Mouse (Mus musculus) liver, embryonic 12.5 days (tissue): ENCODE data around the gene Elmsan1. TPM values are rescaled to one million over a fixed set of nuclear protein-coding genes. Genes with fewer than 3 reads are reported as not detected.

Experiments used
- ATAC-seq: fragments of 200-750 bp; cut with Nextera tagmentation; 2 replicates; pipeline ENCODE4 v1.8.0; 2017; ENCODE audit warnings: moderate number of reproducible peaks, mild to moderate bottlenecking, moderate library complexity
- H3K27ac ChIP-seq: fragments of 300-500 bp; sonication (generic); 2 replicates; pipeline ENCODE4 v1.5.1; 2016; ENCODE audit warnings: mild to moderate bottlenecking
- H3K27me3 ChIP-seq: fragments of 300-500 bp; sonication (generic); replicated peaks from 2 replicates; pipeline ENCODE4 v1.6.1; 2016; ENCODE audit warnings: mild to moderate bottlenecking, moderate library complexity
- H3K36me3 ChIP-seq: fragments of 300-500 bp; sonication (generic); 2 replicates; pipeline ENCODE4 v1.6.1; 2016; ENCODE audit warnings: mild to moderate bottlenecking, moderate library complexity
- H3K4me1 ChIP-seq: fragments of 300-500 bp; sonication (generic); 2 replicates; pipeline ENCODE4 v1.6.1; 2016
- H3K4me2 ChIP-seq: fragments of 300-500 bp; sonication (generic); 2 replicates; pipeline ENCODE4 v1.6.1; 2016; ENCODE audit warnings: mild to moderate bottlenecking, moderate library complexity
- H3K4me3 ChIP-seq: fragments of 300-500 bp; sonication (generic); 2 replicates; pipeline ENCODE4 v1.5.1; 2016; ENCODE audit warnings: mild to moderate bottlenecking, moderate library complexity
- H3K9ac ChIP-seq: fragments of 300-500 bp; sonication (generic); 2 replicates; pipeline ENCODE4 v1.6.1; 2016; ENCODE audit warnings: mild to moderate bottlenecking, moderate library complexity
- H3K9me3 ChIP-seq: fragments of 300-500 bp; sonication (generic); replicated peaks from 2 replicates; pipeline ENCODE4 v1.6.1; 2016; ENCODE audit warnings: mild to moderate bottlenecking, moderate library complexity
- WGBS: fragments of 180-500 bp; shearing (Covaris S2); methylation state at CpG from one replicate; pipeline ENCODE4 v1.1.7; 2016; ENCODE audit not compliant: insufficient replicate concordance; 5-methylcytosine and 5-hydroxymethylcytosine counted together
- polyA plus RNA-seq: library from polyadenylated mRNA; unstranded; fragments of >200 nt; fragmentation: Nextera tagmentation; extraction: Ambion mirVana; gene quantifications from 2 replicates; pipeline ENCODE4 v1.2.1, GENCODE M21; 2016

The Elmsan1 gene
- polyA plus RNA-seq, 1 experiment from 2014 or later: 6.9 TPM

DNA sequence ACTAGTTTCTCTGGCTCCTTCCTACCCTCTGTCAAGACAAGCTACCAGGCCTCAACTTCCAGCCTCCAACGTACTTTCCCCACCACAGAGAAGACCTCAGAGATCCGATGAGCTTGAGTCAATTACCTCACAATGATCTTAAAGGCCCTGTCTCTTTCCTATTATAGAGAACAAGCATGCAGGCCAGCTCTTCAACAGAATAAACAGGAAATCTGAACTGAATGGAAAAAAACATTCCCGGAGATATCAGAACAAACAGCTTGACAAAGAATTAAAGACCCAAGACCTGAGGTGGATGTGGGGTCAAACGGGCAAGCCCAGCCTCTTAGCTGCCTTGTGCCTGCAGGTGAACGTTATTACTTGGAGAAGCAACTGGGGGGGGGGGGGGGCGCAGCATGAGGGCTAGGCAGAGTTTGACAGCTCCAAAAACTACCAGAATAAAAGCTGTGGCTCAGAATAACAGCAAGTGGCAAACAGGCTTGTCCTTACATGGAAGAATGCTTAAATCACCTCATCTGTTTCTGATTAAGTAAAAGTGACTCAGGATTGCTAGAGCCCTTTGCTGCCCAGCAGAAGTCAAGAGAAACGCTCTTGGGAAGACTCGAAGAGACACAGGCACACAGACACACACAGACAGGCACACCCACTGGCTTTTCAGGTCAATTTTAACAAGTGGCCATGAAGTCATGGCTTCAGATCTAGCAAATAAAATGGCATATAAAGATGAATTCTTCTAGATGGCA is 52.9 kb downstream of the Elmsan1 start:
- 0 out of 2 replicates have a peak overlapping the region, but pooled peaks have one; percentile 55 for H3K27ac ChIP-seq
- peaks cover 92% of the 10 kb centered on the region for H3K36me3 ChIP-seq
- H3K9me3 ChIP-seq: no peaks in the 10 kb centered on the region
- H3K27me3 ChIP-seq: no peaks in the 10 kb centered on the region
- no peak for ATAC-seq
- H3K4me2 ChIP-seq: no peak overlapping the region
- peaks cover 59% of the 10 kb centered on the region for H3K4me1 ChIP-seq
- no peak overlapping the region for H3K9ac ChIP-seq
- WGBS: 60% methylated on average over 8 of the region's 8 CpGs
- H3K4me3 ChIP-seq: no peak overlapping the region

DNA sequence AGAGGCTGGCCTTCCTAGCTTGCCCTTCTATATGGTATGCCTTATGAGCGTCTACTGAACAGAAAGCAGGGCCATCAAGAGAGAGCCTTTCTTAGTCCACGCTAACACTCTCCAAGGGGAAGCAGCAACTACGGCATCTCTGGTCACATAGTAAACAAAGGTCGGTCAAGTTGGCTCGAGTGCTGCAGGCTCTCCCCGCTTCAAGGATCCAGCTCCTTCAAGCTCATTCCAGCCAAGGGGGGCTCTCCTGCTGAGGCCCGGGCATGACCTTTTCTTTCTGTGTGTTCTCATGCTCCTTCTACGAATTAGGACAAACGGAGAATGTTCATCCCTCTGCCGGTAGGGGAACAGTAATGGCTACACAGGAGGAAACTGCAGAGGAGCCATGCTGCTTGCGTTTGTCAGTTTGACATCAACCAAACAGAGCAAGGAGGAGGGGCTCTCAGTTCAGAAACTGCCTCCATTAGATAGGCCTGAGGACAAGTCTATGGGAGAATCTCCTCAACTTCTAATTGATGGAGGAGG is 55.0 kb downstream of the Elmsan1 start:
- Histone ChIP-seq H3K9me3 (no peaks in the 10 kb centered on the region), H3K36me3 (peaks cover 95% of the 10 kb centered on the region), H3K27me3 (no peaks in the 10 kb centered on the region), H3K4me1 (peaks cover 57% of the 10 kb centered on the region), H3K27ac (peak overlapping the region; percentile 43; the same call in 1 of the 2 replicates), H3K9ac (no peak overlapping the region), H3K4me2 (no peak overlapping the region), H3K4me3 (no peak overlapping the region)
- no peak for ATAC-seq
- WGBS: 88% methylated on average over 11 of the region's 11 CpGs

DNA sequence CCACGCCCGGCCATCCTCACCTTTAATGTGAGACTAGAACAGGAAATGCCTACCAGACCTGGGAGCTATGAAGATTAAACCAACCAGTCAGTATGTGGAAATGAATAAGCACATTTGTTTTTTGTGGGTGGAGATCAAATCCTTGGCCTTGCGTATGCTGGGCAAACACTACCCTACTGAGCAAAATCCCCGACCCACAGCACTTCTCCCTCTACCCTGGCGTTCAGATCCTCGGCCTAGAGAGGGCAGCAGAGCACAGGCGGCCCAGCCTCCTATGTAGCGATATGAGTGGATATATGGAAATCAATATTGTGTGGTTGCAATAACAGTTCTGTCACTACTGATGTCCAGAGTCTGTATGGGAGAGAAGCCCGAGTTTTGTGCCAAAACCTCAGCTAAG is 55.5 kb downstream of the Elmsan1 start:
- H3K9me3 ChIP-seq: no peaks in the 10 kb centered on the region
- H3K4me2 ChIP-seq: no peak overlapping the region
- no peak overlapping the region for H3K9ac ChIP-seq
- H3K4me1 ChIP-seq: peaks cover 57% of the 10 kb centered on the region
- H3K27me3 ChIP-seq: no peaks in the 10 kb centered on the region
- no peak for ATAC-seq
- H3K4me3 ChIP-seq: no peak overlapping the region
- H3K27ac ChIP-seq: peak overlapping the region; percentile 43; the same call in 1 of the 2 replicates
- WGBS: 77% methylated on average over 9 of the region's 9 CpGs
- H3K36me3 ChIP-seq: peaks cover 95% of the 10 kb centered on the region

DNA sequence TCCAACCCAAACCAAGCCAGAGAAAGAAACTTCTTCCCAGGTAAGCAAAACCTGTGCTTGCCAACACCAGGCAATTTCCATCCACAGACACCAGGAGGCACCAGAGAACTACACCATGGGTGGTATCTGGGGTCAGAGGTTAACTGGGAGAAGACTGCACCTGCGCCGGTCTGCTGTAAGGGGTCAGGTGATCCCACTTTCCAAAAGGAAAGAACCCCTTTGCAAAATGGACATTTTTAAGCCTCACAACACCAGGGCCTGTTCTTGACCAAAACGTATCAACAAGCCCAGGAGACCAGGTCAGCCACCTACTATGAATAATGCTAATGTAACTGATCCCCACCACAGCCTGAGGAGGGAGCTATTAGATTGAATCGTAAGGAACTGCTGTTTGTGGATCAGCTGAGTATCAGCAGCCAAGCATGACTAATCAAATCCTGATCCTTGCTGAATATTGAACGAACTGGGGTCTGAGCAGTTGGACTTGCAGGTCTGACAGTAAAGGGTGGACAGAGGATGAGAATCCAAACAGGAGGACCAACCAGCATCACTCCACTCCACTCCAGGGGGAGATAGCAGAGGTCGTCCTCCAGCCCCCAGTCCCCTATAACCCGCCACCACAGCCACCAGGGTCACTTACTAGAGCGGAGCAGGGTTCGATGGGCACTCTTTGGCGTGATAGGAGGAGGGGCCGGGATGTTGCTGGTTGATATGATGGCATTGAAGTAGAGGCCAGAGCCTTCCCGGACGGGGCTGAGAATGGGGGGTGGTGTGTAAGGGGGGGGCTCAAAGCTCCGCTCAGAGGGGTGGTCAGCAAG is 56.9 kb downstream of the Elmsan1 start:
- H3K4me1 ChIP-seq: peaks cover 50% of the 10 kb centered on the region
- peak overlapping the region; percentile 47 for H3K9ac ChIP-seq
- no peak overlapping the region for H3K4me3 ChIP-seq
- peak overlapping the region; percentile 48 for H3K4me2 ChIP-seq
- WGBS: 73% methylated on average over 14 of the region's 14 CpGs
- peak overlapping the region; percentile 80 for H3K27ac ChIP-seq
- peak; percentile 56 for ATAC-seq
- H3K27me3 ChIP-seq: no peaks in the 10 kb centered on the region
- no peaks in the 10 kb centered on the region for H3K9me3 ChIP-seq
- peaks cover 98% of the 10 kb centered on the region for H3K36me3 ChIP-seq

DNA sequence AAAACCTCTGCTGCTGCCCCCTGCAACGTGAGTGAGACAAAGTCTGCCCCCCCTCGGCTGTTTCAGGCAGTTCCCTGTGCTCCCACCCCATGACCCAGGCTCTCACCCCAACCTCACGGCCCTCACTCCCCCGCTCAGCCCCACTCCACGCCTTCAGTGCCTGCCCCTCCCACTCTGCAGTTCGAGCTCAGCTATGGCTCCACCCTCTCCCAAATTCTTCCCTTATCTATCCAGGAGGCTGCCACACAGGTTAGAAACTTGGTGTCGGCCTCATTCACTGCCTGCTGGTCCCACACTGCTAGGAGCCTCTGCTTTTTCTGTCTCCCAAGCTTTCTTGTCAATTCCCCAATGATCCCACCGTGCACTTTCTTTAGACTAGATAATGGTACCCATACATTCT is 57.6 kb downstream of the Elmsan1 start:
- Histone ChIP-seq H3K27me3 (no peaks in the 10 kb centered on the region), H3K4me1 (peaks cover 43% of the 10 kb centered on the region), H3K36me3 (peaks cover 98% of the 10 kb centered on the region), H3K4me2 (peak overlapping the region; percentile 48), H3K9me3 (no peaks in the 10 kb centered on the region), H3K27ac (peak overlapping the region; percentile 80), H3K4me3 (no peak overlapping the region), H3K9ac (peak overlapping the region; percentile 47)
- ATAC-seq: peak; percentile 86
- WGBS: 41% methylated on average over 8 of the region's 8 CpGs

DNA sequence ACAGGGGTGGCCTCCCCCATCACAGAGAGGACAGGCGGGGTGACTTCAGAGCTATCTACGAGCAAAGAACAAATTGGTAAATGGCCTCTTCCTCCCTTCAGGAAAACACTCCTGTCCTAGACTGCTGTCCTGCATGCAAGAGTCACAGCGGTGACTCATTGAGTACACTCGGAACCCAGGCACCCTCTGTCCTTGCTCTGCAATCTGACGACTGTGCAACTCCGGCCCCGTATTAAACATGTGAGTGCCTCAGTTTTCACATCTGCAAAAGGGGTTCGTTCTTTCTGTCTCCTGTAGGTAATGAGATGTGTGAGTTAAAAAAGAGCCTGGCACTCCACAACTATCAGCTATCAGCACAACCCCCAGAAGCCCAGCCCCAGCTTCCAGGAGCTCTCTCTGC is 58.2 kb downstream of the Elmsan1 start:
- 92% methylated on average over 8 of the region's 8 CpGs for WGBS
- peak overlapping the region; percentile 80 for H3K27ac ChIP-seq
- no peak overlapping the region for H3K4me3 ChIP-seq
- H3K27me3 ChIP-seq: no peaks in the 10 kb centered on the region
- H3K9ac ChIP-seq: no peak overlapping the region
- ATAC-seq: no peak
- no peaks in the 10 kb centered on the region for H3K9me3 ChIP-seq
- H3K36me3 ChIP-seq: peaks cover 98% of the 10 kb centered on the region
- peaks cover 37% of the 10 kb centered on the region for H3K4me1 ChIP-seq
- H3K4me2 ChIP-seq: no peak overlapping the region

DNA sequence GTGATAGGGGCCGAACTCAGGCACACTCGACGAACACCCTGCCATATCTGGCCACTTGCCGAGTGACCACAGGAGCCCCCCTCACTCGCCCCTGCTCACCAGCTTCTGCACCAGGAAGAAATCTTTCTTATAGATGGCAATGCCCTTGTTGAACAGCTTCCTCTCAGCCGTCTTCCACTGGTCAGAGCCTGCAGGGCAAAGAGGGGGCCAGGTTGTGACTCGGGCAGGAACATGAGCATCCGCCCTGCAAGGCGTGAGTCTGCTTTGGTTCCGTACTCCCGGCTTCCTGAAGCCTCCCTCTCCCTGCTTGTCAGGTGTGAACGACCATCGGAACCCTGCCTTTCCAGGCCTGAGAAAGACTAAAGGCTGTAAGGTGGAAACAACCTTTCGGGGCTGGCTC is 60.5 kb downstream of the Elmsan1 start:
- 85% methylated on average over 14 of the region's 14 CpGs for WGBS
- Histone ChIP-seq H3K9me3 (no peaks in the 10 kb centered on the region), H3K4me2 (no peak overlapping the region), H3K4me3 (no peak overlapping the region), H3K27me3 (no peaks in the 10 kb centered on the region), H3K4me1 (peaks cover 43% of the 10 kb centered on the region), H3K27ac (no peak overlapping the region), H3K36me3 (peaks cover 98% of the 10 kb centered on the region), H3K9ac (no peak overlapping the region)
- no peak for ATAC-seq

DNA sequence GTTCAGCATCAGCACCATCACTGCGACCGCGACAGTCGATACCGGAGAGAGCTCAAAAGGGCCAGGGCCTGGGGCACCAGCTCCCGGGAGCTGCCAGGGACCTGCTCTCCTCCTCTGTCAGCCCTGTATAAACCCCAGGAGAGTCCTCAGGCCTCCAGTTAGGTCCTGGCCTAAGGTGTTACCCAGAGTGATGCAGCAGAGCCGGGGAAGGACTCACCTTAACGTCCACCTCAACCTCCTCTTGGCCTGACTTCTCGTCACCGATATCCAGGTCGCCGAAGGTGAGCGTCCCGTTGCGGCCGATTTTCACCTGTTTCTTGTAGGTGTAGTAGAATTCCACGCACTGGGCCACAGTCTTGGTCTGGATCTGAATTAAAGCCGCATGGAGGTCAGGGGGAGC is 62.5 kb downstream of the Elmsan1 start:
- Histone ChIP-seq H3K9me3 (no peaks in the 10 kb centered on the region), H3K4me3 (no peak overlapping the region), H3K4me2 (no peak overlapping the region), H3K4me1 (peaks cover 46% of the 10 kb centered on the region), H3K27me3 (no peaks in the 10 kb centered on the region), H3K36me3 (peaks cover 99% of the 10 kb centered on the region), H3K27ac (no peak overlapping the region), H3K9ac (no peak overlapping the region)
- ATAC-seq: no peak
- WGBS: 95% methylated on average over 18 of the region's 18 CpGs

DNA sequence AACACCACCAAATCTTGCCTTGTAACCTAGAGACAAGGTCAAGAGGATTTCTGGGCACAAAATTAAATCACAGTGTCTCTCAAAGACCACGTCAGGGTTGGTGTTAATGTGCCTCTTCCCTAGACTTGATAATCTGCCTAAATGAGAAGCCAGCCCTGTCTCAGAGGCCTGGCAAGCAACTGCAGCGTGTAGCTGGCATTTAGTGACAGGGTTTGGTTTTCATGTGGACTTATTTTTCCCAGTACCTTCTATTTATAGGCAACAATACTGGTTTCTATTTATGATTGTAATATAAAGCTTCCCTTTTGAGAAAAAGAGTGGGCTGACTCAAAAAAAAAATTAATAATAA is 63.2 kb downstream of the Elmsan1 start:
- Histone ChIP-seq H3K9ac (no peak overlapping the region), H3K9me3 (no peaks in the 10 kb centered on the region), H3K4me1 (peaks cover 47% of the 10 kb centered on the region), H3K36me3 (peaks cover 95% of the 10 kb centered on the region), H3K4me2 (no peak overlapping the region), H3K4me3 (no peak overlapping the region), H3K27ac (no peak overlapping the region), H3K27me3 (no peaks in the 10 kb centered on the region)
- 71% methylated on average over 2 of the region's 2 CpGs for WGBS
- ATAC-seq: no peak

DNA sequence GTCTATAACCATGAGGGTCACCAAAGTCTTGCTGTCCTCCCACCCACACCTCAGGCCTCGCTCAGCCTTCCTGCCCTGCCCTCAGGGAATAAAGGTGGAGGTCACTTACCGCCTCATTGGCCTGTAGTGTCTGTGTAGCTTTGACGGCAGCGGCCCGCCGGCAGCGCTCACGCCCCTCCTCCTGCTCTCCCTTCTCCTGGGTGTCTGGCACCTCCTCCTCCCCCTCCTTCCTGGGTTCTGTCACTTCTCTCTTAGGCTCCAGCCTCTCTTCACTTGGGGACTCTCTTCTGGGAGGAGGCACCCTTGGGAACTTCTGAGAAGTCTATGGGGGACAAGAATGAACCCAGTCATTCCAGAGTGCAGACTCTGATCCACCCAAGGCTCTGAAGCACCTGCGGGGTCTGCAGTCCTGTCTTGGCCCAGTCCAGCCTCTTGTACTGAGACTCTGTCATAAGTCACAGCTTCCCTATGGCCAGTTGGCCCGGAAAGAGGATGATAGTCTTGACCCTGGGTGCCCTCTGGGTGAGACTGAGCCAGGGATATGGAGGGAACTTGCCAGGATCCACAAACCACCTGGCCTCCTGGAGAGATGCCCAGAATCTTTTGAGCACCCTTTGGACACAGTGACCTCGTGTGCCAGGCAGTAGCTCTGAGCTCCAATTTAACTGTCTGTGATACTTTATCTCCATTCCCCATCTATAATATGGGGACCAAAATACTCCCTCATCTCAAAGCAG is 63.7 kb downstream of the Elmsan1 start:
- H3K27ac ChIP-seq: no peak overlapping the region
- H3K4me1 ChIP-seq: peaks cover 52% of the 10 kb centered on the region
- no peaks in the 10 kb centered on the region for H3K27me3 ChIP-seq
- H3K4me2 ChIP-seq: no peak overlapping the region
- no peak overlapping the region for H3K4me3 ChIP-seq
- no peak for ATAC-seq
- WGBS: 75% methylated on average over 11 of the region's 11 CpGs
- H3K9me3 ChIP-seq: no peaks in the 10 kb centered on the region
- peaks cover 95% of the 10 kb centered on the region for H3K36me3 ChIP-seq
- H3K9ac ChIP-seq: no peak overlapping the region

DNA sequence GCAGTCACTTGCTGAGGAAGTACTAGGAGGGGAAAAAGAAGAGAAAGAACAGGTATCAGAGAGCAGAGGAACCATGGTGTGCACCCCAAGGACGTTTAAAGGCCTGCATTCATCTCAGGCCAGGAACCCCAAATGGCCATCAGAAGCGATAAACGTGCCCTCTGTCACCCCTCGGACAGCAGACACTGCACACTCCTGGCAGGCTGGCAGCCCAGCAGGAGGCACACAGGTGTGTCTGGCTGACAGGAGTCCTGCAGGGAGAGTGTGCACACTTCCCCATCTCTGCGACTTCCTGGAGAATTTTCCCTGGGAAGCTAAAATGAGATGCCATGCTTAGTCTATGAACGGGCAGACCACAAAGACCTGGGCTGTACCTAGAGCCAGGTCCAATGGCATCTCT is 65.3 kb downstream of the Elmsan1 start:
- Histone ChIP-seq H3K27me3 (no peaks in the 10 kb centered on the region), H3K9ac (peak overlapping the region; percentile 73; the same call in 1 of the 2 replicates), H3K27ac (peak overlapping the region; percentile 94), H3K4me3 (0 out of 2 replicates have a peak overlapping the region, but pooled peaks have one; percentile 58), H3K36me3 (peaks cover 87% of the 10 kb centered on the region), H3K4me2 (peak overlapping the region; percentile 65; the same call in 1 of the 2 replicates), H3K4me1 (peaks cover 66% of the 10 kb centered on the region), H3K9me3 (no peaks in the 10 kb centered on the region)
- ATAC-seq: no peak
- 77% methylated on average over 6 of the region's 6 CpGs for WGBS
